Mouse (Mus musculus) kidney, postnatal 25 days (tissue): ENCODE data around the gene Mtif3.

ENCODE experiments used
- DNase-seq, 2 experiments: peaks; one replicate each; pipeline ENCODE4 v3.0.0; 2021; ENCODE audit warnings: mixed read lengths in 2 of 2

Gene Mtif3

DNA sequence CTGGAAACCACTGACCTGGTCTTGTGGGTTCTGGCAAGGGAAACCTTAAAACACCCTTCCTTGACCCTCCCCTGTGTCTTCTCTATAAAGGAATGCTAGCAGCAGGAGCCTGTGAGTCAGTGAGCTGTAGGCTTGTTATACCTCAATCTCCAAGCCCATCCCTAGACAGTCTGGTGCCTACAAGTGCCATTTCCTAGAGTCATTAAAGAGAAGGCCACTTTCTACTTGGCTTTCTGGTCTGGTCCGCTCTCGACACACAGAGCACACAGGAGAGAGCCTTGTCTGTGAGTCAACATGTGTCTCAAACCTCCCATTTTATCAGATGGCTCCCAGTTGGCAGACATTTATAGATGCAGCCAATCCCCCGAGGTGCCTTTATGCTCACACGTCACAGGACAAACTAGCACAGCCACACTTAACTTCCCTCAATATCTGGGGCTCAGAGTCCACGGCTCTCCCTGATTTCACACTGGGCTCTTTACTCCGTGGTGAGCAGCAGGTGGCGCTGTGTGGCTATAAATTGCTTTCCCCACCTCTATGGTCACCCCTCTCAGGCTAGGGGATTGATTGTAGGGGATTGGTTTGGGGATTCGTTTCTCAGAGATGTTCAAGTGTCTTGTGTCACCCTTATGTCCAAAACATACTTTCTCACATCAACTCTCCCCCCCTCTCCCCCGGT is 49.4 kb downstream of the Mtif3 start:
- peak; percentile 68 to 74 for DNase-seq

DNA sequence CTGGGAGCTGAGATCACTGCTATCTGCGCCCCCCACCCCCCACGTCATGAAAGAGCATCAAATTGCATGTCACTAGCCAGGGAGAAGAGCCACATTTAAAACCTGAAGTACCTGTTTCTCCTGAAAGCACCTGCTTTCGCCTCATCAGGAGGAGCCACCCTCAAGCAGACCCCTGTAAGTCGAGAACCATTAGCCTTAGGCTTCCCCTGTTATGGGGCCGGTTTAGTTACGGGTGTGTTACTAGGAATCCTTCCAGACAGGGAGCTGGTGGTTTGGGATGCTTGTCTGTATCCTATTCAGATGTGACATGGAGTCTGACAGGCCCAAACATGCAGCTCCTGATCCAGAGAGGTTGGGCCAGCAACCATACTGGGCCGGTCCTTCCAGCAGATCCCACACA is 50.2 kb downstream of the Mtif3 start:
- DNase-seq: no peak

DNA sequence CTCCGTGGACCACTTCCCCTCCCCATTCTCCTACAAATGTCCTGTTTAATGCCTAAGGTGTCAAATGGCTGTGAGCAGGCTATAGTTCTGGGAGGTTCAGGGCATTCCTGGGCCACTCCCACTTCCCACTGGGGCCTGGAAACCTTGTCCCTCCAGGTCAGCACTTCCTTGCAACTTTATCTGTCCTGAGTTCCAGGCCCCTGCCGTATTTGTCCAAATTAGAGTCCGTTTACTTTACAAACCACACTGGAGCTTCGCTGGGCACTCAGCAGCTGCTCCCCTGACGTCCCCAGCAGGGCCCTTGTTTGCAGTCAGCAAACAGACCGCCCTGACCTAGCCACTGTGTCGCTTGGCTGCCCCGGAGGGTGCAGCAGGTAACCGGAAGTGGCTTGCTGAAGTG is 51.4 kb downstream of the Mtif3 start:
- DNase-seq: peak in 1 of 2 experiments; percentile 49

DNA sequence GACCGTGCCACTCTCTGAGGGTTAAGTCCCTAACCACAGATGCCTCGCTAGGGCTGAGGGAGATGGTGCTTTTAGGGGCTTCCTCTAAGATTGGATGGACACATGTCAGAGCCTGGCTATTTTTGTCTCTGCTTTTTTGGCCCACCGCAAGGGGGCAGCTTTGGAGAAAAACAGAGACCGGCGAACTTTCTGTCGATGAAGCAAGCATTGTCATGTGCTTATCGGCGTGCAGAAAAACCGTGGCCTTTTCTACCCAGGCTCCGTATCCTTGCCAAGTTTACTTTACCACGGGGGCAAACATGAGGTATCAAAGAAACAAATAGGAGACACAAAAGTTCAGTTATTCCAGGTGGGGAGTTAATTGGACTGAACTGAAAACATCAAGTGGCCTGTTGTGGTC is 55.0 kb downstream of the Mtif3 start:
- DNase-seq: no peak

DNA sequence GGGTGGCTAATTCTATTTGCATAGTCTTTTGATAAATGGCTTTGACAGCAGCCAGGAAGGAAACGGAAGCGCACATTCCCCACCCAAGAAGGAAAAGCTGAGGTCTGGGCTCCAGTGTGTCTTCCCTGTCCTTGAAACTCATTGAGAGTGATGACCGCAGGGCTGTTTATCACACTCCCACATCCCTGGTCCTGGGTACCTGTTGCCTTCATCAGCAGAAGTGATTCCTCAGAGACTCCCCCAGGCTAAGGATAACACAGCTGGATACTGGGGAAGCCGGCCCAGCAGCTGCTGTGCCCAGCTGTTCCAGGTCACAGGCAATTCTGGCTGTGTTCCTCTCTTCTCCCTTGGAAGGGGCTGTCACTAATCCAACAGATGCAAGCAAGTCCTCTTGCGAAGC is 56.1 kb downstream of the Mtif3 start:
- DNase-seq: peak; percentile 20 to 49

DNA sequence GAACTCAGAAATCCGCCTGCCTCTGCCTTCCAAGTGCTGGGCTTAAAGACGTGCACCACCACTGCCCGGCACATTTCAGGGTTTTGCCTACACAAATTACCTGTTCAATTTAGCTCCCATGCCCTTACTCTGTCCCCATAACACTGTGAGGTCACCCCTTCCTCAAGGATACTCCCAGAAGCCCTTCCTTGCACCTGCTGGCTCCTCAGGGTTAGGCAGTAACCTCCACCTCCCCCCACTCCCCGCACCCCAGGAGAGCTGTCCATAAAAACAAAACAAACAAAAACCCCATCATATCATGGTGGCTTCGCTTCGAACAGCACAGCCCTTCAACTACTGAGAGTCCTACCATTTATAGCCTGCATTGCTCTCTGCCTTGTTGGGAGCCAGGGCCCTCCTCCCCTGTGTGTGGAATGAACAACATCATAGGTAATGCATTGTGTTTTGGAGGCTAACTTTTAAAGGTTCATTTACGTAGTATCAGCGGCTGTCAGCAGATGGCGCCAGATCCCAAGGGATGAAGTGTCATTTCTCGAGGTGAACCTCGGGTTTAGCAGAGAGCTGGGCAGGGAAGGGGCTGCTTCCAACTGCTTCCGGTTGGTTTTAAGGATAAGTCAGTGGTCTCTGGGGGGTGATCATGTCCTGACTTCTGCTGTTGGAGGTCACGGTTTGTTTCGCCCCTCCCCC is 58.0 kb downstream of the Mtif3 start:
- peak; percentile 75 to 89 for DNase-seq

DNA sequence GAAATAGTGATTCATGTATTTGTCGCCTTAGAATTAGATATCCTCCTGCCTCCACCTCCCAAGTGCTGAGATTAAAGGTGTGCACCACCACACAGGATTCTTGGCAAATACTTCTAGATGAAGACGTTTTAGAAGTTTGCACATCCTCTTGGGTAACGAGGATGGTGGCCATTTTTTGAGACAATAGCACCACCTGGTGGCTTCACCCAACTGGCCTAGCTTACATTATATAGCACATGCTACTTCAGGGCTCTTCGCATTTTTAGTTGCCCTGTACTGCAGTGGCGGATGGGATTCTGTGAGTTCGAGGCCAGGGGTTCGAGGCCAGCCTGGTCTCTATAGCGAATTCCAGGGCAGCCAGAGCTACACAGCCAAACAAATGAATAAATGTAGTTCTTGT is 59.2 kb downstream of the Mtif3 start:
- DNase-seq: peak; percentile 76 to 90
